Mouse (Mus musculus) ovary, postnatal 10 days (tissue): ENCODE measurements around the gene Osbpl8.

Source experiments
- DNase-seq: peaks from one replicate; pipeline ENCODE4 v3.0.0; 2022; ENCODE audit warnings: low spot score

Osbpl8 gene

DNA sequence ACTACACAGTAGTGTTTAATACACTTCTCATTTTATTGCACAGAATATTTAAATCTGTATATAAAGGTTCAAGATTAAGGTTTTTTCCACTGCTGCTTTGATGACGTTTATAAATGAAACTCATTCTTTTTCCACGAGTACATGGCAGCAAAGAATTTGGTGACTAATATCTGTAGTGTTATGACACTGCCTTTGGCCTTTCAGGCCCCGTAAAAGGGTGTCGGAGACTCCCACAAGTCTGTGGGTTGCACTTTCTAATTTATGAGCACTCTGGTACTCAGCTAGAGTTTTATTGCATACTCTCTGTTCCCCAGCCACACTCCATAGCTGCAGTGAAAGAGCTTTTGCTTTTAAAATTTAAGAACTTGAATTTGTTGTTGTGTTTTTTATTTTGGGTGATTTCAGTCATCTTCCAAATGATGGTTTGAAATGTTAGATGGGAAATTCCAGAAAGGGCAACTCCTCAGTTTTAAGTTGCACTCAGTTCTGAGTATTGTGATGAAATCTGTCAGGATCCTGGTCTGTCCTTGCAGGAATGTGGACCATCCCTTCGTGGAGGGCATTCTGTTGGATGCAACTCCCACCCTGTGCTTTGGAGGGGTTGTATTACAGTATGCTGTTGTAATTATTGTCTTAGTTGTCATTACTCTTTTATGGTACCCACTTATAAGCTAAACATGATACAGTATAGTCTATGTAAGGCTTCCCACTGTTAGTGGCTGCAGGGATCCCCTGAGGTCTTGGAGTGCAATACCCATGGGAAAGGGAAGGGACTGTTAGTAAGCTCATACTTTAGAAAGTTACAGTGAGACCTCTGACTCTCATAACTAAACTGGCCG is 70.1 kb downstream of the Osbpl8 start:
- DNase-seq = no peak

DNA sequence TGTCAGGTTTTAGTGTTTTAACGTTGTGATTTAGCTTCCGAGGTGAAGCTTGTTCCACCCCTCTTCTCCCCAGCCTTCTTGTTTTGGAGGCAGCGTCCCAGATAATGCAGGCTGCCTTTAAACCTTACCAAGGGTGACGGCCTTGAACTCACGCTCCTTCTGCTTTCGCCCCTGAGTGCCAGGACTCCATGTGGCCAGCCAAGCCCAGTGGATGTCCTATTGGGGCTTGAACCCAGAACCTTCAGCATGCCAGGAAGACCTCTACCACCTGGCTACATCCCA is 70.7 kb downstream of the Osbpl8 start:
- DNase-seq = no peak

DNA sequence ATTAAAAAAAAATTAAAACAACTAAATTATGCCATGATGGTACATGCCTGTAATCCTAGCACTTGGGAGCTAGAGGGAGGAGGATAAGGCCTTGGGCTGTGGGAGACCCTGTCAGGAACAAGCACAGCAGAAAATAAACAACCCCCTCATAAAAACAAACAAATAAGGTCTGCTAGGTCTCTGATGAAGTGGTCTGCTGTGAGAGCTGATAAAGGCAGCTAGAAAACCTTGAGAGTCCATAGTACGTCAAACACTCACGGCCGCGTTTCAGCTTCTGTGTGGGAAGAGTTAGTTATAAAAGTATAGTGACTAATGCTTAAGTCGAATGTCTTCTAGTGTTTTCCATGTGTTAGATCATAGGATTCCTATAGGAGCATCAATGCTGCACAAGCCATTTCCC is 72.9 kb downstream of the Osbpl8 start:
- no peak for DNase-seq

DNA sequence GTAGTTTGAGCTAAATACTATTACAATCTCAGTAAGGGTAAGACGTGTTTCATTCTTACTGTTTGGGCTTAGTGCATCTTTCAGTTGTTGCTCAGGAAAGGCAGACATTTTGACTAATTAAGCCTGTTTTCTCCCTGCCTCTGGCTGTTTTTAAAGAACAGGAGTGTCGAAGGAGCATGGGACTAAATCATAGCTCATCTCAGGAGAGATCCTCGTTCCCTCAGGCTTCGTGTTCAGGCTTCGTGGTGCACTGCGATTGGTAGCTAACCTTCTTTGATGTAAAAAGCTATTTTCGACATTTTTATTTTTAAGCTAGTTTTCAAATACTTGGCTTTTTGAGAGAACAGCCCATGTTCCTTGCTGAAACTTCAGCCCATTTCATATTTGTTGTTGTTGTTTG is 78.1 kb downstream of the Osbpl8 start:
- DNase-seq = no peak

DNA sequence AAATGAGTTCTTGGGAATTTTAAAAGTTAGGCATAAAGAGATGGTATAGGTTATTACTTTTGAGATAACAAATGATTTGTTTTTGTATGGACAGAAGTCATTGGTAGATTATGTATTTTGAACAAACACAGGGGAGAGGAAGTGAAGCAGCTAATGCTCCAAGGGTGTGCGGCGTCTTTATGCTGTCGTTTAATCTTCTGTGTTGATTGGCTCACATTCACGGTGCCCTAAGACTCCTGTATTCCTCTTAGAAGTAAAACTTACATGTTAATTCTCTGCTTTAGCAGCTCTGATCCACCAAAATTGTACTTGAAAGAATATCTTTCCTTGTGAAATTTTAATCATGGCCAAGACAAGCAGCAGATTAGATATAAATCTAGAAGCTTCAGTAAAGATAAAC is 83.1 kb downstream of the Osbpl8 start:
- DNase-seq = no peak

DNA sequence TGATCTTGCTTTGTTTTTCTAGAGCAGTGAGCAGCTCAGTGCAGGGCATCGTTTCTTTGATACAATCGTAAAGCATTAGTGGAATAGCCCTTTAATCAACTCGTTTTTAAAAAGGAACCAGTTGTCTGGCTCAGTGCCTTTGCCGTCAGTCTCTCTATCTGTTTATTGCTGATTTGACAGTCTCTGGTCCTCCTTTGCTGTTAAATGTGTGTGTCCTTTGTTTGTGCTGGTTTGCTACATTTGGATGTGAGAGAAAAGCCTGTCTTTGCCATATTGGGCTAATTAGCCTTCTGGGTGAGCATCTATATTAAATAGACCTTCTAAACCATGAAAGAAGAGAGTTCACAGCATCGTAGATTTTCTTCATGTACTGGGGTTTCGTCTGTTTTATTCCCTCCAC is 83.6 kb downstream of the Osbpl8 start:
- no peak for DNase-seq

DNA sequence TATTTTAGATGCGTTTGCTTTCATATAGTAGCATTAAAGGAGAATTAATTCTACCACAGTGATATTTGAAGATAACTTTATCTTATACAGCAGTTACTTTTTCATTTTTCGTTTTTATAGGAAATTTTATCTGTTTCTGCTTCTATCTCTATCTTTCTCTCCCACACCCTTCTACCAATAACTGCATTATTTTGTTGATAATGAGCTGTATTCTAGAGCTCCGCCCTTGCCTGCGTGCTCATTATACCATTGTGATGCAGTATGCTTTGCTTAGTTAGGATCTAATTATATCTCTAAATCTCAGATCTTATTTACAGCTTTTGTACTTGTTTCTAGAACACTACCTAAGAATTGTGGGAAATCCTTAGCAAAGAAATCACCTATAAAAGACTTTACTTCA is 85.6 kb downstream of the Osbpl8 start:
- DNase-seq = no peak

DNA sequence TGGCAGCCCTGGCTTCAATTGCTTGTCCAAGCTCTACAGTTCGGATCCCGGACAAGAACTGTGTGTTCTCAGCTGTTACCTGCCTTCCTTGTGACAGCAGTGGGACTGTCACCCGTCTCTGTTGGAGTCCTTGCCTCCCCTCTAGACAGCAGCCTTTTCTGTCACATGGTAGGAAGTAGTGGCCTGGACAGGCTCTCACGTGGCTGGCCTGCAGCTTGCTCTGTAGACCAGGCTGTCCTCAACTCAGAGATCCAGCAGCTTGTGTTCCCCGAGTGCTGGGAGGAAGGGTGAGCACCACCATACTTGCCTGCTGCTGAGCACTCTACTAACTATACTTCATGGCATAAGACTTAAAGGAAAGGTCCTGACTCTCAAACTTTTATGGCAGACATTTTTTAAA is 87.1 kb downstream of the Osbpl8 start:
- DNase-seq = no peak

DNA sequence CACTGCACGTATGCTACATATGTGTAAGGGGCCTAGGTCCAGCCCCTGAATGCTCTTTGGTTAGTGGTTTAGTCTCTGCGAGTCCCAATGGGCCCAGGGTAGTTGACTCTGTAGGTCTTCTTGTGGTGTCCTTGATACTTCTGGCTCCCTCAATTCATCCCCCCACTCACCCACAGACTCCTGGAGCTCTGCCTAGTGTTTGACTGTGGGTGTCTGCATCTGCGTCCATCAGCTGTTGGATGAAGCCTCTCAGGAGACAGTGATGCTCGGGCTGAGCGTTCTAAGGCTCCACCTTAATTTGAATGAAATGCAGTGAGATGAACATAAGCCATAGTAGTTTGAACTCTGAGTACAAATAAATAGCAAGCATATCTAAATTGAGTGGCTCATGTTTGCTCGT is 90.7 kb downstream of the Osbpl8 start:
- no peak for DNase-seq

DNA sequence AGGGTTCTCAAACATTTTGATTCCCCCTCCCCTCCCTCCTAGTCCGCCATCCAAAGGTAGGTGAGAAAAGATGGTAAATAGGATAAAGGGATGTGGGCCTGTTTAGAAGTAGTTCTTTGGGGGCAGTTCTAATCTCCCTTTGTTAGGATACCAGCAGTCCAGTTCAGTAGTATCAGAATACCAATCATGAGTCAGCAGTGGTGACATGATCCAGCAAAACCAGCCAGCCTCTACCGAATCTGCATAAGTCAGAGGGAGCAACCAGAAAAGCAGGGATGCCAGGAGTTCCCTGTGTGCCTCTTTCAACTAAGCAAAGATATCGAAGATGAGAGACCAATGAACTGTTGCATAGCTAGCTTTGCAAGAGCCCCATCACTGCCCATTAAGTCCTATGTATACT is 91.6 kb downstream of the Osbpl8 start:
- DNase-seq = no peak

DNA sequence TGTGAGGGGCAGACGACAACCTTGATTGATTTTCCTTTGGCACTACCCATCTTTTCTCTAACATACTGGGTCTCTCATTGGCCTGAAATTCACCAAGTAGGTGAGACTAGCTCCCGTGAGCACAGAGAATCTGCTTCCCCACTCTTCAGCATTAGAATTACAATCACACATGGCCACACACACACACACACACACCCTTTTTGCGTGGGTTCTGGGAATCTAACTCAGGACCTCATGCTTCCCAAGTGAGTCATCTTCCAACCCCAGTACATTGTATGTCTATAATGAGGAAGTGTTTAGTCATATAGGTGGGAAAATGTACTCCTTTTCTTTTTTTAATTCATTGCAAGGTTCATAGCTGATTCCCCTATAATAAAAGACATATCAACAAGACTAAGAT is 92.8 kb downstream of the Osbpl8 start:
- no peak for DNase-seq

DNA sequence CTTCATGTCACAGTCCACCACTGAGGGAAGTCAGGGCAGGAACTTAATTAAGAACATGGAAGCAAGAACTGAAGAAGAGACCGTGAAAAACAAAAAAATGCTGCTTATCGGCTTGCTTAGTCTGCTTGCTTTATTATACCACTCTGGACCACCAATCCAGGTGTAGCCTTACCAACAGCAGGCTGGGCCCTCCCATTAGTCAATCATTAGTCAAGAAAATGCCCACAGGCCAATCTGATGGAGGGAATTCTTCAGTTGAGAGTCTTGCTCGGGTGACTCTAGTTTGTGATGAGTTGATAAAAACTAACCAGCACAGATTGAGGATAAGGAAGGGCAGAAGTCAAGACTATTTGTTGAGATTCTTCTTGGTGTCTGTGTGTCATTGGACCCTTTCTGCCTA is 93.7 kb downstream of the Osbpl8 start:
- no peak for DNase-seq

DNA sequence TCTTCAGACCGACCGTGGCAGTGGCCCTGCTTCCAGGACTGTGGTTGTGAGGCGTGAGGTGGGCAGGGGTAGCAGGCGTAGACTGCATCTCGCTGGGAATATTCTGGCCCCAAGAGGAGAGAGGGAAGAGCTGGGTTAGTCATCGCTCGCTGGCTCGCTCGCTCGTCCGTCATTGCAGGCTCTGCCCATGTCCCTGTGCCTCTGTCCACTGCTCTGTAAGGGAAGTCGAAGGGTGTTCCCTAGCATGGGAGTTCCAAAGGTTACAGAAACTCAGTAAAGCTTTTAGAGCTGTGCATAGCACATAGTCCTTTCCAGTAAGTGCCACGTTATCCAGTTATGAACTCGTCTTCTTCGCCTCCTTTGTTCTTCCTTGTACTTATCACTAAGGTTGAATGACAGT is 107.1 kb downstream of the Osbpl8 start:
- no peak for DNase-seq

DNA sequence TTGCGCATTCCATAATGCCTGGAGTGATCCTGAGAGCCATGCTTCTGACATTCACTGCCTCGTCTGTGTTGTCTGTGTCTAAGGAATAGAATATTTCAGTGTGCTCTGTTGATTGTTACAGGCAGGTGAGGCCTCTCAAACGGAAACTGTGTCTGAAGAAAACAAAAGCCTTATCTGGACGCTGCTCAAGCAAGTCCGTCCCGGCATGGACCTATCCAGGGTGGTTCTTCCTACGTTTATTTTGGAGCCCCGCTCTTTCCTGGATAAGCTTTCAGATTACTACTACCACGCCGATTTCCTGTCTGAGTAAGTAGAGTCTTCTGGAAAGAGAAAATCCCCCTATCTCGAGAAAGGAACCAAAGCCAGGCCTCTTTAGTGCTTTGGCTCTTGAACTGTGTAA is 108.4 kb downstream of the Osbpl8 start:
- no peak for DNase-seq

DNA sequence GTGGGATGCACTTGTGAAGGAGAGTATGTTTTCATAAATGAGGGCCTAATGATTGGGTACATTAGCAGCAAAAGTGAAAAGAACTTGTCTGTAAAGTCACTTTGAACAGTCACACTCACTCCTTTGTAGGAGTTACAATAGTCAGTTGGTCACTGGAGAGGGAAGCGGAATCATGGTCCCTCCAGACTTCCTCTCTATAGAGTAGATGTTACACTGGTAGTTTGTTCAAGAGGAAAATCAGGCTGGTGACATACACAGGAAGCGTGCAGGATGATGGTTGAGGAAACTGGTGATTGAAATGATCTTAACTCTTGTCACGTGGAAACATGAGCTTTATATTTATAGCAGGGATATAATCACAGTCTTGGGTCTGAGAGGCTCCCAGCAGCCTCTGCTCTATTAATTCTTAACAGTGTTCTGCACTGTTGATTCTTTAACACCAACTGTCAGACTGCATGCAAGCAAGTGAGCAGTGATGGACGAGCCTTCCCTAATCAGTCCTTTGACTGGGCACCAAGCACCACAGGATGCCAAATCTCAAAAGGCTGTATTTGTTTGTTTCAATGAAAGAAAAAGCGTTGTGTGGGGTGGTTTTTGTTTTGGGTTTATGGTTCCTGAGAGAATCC is 109.0 kb downstream of the Osbpl8 start:
- DNase-seq = no peak

DNA sequence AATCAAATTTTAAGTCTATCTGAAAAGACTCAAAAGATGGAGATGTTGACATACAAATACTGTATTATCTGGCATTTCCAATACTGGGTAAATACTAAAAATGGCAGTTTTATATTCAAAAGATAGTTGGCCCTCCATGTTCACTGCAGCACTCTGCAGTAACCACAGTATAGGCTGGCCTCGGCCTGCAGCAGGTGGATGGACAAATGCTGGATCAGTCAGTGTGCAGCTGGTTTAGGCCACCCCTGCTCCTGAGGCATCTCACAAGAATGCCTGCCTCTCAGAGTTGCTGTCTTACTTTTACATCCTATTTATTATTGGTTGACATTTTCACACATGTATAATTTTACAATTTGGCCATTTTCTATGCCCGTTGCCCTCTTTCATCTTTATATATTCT is 111.3 kb downstream of the Osbpl8 start:
- no peak for DNase-seq

DNA sequence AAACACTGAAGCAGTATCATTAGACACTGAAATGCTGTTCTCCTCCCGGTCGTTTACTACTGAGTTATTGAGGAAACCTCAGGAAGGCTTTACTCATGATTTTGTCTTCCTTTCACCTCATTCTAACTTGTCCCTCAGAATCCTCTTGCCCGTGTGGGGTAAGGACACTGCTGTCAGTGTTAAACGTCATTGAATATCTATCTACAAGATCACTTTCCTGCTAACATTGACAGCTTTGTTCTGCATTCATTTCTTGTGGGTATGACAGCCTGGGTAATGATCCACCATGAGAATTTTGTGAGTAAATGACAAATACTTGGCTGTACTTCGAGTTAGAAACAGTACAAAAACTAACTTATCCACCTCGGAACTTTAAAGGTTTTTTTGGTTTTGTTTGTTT is 133.1 kb downstream of the Osbpl8 start:
- no peak for DNase-seq

DNA sequence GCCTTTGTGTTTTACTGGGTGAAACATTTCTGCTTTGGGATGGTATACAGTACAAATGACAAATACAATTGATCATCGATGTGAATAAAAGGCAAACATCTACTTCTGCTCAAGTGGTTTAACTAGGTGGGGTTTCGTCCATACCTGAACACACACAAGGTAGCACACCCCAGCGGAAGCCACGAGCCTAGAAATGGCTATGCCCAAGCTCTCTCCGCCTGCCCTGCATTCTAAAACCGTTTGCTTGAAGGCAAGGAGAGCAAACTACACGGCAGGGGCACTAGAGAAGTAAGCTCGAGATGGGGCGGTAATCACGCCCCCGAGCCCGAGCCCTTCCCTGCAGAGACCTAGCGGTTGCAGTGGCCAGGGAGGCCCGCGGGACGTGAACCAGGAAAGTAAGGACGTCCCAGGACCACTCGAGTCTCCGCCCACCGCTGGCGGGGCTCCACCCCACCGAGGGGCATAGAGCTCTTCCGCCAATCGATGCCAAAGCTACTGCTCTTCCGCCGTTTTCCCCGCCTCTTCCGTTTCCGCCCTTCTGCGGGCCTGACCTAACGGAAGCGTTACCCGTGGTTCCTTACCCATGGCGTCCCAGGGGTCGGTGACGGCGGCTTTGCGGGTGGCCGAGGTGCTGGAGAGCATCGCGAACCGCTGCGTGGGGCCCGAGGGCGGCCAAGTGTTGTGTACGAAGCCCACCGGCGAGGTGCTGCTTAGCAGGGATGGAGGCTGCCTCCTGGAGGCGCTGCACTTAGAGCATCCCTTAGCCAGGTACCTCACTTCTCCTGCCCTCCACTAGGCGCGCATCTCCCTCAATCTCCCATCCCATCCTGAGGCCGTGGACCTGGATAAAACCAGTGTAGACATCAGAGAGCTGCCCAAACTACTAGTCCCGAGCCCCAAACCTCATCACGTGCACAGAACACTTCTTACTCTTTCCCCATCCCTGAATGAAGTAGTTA is 133.9 kb downstream of the Osbpl8 start, which contains the start of gene Bbs10:
TSS of gene Bbs10 (plus strand) at position 540 of the 959 bp plus-strand sequence.
- peak; percentile 86 for DNase-seq

DNA sequence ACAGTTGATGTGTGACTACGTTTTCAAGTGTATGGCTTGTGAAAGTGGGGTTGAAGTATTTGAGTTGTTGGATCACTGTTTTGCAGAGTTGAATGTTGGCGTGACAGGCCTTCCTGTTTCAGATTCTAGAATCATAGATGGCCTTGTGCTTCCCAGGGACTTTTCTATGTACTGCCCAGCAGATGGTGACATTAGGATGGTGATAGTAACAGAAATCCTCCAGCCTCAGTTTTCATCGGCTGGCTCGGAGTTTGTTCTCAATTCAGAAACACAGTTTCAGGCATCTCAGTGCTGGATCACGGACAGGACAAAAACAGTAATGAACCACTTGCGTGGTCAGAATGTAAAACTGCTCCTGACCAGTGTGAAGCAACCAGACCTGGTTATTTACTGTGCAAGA is 135.0 kb downstream of the Osbpl8 start:
- no peak for DNase-seq

DNA sequence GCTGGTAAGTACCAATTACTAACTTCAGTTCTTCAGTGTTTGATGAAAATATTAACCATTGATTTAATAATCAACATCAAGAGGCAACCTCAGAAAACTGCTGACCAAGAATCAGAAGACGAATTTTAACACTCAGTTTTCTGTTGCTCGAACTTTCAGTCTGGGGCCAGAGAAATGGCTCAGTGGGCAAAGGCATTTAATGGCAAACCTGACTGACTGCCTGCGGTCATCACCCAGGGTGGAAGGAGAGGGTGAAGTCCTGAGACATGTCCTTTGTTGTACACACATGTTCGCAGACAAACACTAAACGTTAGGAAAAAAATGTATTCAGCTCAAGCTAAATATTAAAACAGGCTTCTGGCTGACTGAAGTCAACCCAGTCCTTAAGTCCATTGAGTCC is 136.5 kb downstream of the Osbpl8 start:
- DNase-seq = no peak

DNA sequence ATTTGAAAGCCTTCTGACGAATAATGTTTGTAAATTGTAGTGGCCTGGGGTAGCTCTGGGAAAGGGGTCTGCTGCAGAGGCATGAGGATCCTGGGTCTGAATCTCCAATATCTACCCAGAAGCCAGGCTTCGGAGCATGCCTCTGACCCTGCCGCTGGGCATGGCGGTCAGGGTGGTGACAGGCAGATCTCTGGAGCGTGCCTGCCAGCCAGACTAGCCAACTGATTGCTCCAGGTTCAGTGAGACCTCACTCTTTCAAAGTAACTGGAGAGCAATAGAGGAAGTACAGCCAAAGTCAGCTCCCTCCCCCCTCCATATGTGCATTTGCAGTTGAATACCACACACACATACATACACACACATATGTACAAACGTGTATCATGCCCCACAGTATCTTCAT is 137.9 kb downstream of the Osbpl8 start:
- DNase-seq = no peak

DNA sequence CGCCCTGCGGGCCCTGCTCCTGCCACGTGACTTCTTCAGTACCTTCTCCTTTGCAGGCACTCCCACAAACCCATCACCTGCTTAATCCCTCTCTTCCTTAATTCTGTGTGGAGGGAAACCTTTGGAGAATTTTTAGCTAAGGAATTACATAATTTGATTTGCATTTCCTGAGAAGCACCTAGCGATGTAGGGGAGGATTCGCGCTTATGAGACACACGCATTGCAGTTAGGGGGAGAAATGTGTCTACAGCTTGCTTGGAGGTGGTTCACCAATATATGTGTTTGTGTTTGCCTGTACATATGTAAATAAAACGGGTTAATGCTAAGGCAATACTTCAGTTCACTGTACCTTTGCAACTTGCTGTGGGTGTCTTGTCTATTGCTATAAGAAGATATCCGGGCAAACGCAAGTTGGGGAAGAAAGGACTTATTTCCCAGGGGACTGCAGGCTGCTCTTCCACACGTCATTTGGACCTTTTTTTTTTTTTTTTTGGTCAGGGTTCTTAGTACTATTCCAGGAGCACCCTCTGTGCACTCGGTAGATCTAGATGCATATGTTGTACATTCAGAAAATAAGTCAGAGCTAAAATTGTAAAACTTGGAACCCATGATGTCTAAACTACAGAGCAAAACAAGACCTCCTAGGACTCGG is 144.4 kb downstream of the Osbpl8 start:
- no peak for DNase-seq
